Mouse (Mus musculus) liver, embryonic 16.5 days (tissue): Measurements from ENCODE around the gene Bad. TPM values are rescaled to one million over a fixed set of nuclear protein-coding genes. Genes with fewer than 3 reads are reported as not detected.

Source experiments
- ATAC-seq: fragments of 200-750 bp; cut with Nextera tagmentation; 2 replicates; pipeline ENCODE4 v1.8.0; 2017; ENCODE audit warnings: low read depth, mild to moderate bottlenecking, moderate number of reproducible peaks, moderate library complexity
- H3K27ac ChIP-seq: fragments of 300-500 bp; sonication (generic); 2 replicates; pipeline ENCODE4 v1.5.1; 2014; ENCODE audit warnings: mild to moderate bottlenecking, low read length
- H3K27me3 ChIP-seq: fragments of 300-500 bp; sonication (generic); 2 replicates; pipeline ENCODE4 v1.6.1; 2014; ENCODE audit warnings: low read depth, low read length, mixed read lengths; ENCODE audit not compliant: control insufficient read depth, insufficient read depth
- H3K36me3 ChIP-seq: fragments of 300-500 bp; sonication (generic); 2 replicates; pipeline ENCODE4 v1.6.1; 2014; ENCODE audit warnings: mild to moderate bottlenecking; ENCODE audit not compliant: control insufficient read depth, insufficient read depth
- H3K4me1 ChIP-seq: fragments of 300-500 bp; sonication (generic); 2 replicates; pipeline ENCODE4 v1.6.1; 2014; ENCODE audit warnings: low read depth, low read length, mixed read lengths; ENCODE audit not compliant: control insufficient read depth
- H3K4me2 ChIP-seq: fragments of 300-500 bp; sonication (generic); 2 replicates; pipeline ENCODE4 v1.6.1; 2014; ENCODE audit warnings: low read depth, low read length, mixed read lengths
- H3K4me3 ChIP-seq: fragments of 300-500 bp; sonication (generic); 2 replicates; pipeline ENCODE4 v1.5.1; 2014; ENCODE audit warnings: low read depth, mild to moderate bottlenecking, low read length
- H3K9ac ChIP-seq: fragments of 300-500 bp; sonication (generic); 2 replicates; pipeline ENCODE4 v1.6.1; 2014; ENCODE audit warnings: low read depth, low read length
- H3K9me3 ChIP-seq: fragments of 300-500 bp; sonication (generic); replicated peaks from 2 replicates; pipeline ENCODE4 v1.6.1; 2016; ENCODE audit warnings: low read length; ENCODE audit not compliant: control insufficient read depth
- WGBS: fragments of 180-500 bp; shearing (Covaris S2); extraction: QIAGEN DNeasy Blood & Tissue Kit; methylation state at CpG from one replicate; pipeline ENCODE4 v1.1.7; 2014; ENCODE audit not compliant: insufficient replicate concordance; 5-methylcytosine and 5-hydroxymethylcytosine counted together
- polyA plus RNA-seq: library from polyadenylated mRNA; unstranded; fragments of >200 nt; fragmentation: Nextera tagmentation; extraction: Ambion mirVana; gene quantifications from 2 replicates; pipeline ENCODE4 v1.2.1, GENCODE M21; 2015

Bad gene
- polyA plus RNA-seq, 1 experiment from 2014 or later: 25.2 TPM

DNA sequence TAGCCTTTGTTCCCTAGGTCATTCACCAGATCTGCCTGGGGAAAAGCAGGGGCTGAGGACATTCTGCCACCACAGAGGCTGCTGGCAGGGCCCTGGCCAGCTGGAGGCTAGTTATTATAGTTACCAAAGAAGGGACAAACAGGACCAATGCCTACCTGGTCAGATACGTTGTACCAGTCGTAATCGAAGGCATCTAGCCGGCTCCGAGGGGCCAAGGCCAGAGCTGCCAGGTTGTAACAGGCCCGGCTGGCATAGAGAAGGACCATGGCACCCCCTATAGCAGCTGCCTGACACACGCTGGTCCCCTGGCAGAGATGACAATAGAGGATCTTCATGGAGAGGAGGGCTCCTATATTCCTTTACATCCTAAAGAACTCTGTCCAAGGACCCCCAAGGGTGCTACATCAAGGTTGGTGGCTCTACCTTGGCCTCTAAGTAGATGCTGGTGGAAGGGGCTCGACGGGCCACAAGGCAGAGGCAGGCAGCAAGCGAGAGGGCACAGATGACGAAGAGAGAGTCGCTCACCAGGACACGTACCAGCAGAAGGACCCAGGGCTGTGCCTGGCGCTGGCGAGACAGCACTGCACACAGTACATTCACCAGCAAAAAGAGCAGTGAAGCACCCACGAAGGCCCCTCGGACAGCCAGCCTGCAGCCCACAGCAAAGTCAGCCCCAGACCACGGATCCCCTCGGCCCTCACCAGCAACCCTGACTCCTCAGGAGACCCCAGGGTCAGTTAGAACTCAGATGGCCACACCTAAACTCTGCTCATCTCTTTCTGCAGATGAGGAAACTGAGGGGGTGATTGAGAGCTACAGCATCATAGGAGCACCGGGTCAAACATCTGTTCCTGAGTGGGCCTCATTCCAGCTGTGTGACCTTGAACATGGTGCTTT lies 2.3 kb upstream of the Bad start:
- Histone ChIP-seq H3K4me1 (peaks cover 17% of the 10 kb centered on the region), H3K27me3 (peaks cover 18% of the 10 kb centered on the region), H3K4me3 (no peak overlapping the region), H3K9me3 (no peaks in the 10 kb centered on the region), H3K9ac (no peak overlapping the region), H3K4me2 (no peak overlapping the region), H3K36me3 (no peaks in the 10 kb centered on the region), H3K27ac (no peak overlapping the region)
- WGBS: 78% methylated on average over 20 of the region's 20 CpGs
- ATAC-seq: no peak

- ATAC-seq: no peak
- no peak overlapping the region for H3K27ac ChIP-seq
- H3K4me2 ChIP-seq: peak overlapping the region; percentile 93
- H3K4me3 ChIP-seq: peak overlapping the region; percentile 79
- WGBS: 25% methylated on average over 29 of the region's 29 CpGs
- peaks cover 17% of the 10 kb centered on the region for H3K4me1 ChIP-seq
- H3K9me3 ChIP-seq: no peaks in the 10 kb centered on the region
- H3K9ac ChIP-seq: peak overlapping the region; percentile 81
- no peaks in the 10 kb centered on the region for H3K36me3 ChIP-seq
- peaks cover 5% of the 10 kb centered on the region for H3K27me3 ChIP-seq
Observed at GRCm38 (mm10) chr19:6940396-6941351, 987 bp upstream of the Bad start.

GRCm38 (mm10) chr19:6942249-6942691 lies 609 bp downstream of the Bad start, which contains the start of gene Gpr137:
Gene Gpr137 (minus strand): TSS chr19:6942480.
- peak within 1 kb of the TSS; percentile 81 for H3K9ac ChIP-seq
- WGBS: 0% methylated on average over 27 of the region's 27 CpGs
- no peaks in the 10 kb centered on the region for H3K27me3 ChIP-seq
- peak within 1 kb of the TSS; percentile 89 for H3K27ac ChIP-seq
- peak within 1 kb of the TSS; percentile 79 for H3K4me3 ChIP-seq
- peak within 1 kb of the TSS; percentile 93 for H3K4me2 ChIP-seq
- H3K9me3 ChIP-seq: no peaks in the 10 kb centered on the region
- peak; percentile 92 for ATAC-seq
- H3K36me3 ChIP-seq: no peaks in the 10 kb centered on the region
- peaks cover 17% of the 10 kb centered on the region for H3K4me1 ChIP-seq

DNA sequence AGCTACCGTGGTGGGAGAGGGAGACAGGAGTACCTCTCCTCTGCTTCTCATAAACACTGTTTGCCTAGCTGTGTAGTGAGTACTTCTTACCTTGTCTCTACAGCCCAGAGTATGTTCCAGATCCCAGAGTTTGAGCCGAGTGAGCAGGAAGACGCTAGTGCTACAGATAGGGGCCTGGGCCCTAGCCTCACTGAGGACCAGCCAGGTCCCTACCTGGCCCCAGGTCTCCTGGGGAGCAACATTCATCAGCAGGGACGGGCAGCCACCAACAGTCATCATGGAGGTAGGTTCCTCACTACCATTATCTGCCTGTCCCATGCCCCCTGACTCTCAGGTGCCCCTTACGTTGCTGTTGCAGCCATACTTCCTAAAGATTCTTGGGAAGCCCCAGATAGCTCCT lies 1.1 kb downstream of the Bad start:
- WGBS: 20% methylated on average over 5 of the region's 5 CpGs
- peak overlapping the region; percentile 79 for H3K4me3 ChIP-seq
- H3K36me3 ChIP-seq: no peaks in the 10 kb centered on the region
- H3K9me3 ChIP-seq: no peaks in the 10 kb centered on the region
- H3K4me1 ChIP-seq: peaks cover 17% of the 10 kb centered on the region
- H3K27ac ChIP-seq: peak overlapping the region; percentile 58
- H3K27me3 ChIP-seq: no peaks in the 10 kb centered on the region
- ATAC-seq: no peak
- H3K4me2 ChIP-seq: peak overlapping the region; percentile 93
- peak overlapping the region; percentile 69 for H3K9ac ChIP-seq

GRCm38 (mm10) chr19:6943709-6944108 lies 2.0 kb downstream of the Bad start:
- Histone ChIP-seq H3K27ac (no peak overlapping the region), H3K27me3 (no peaks in the 10 kb centered on the region), H3K4me3 (no peak overlapping the region), H3K36me3 (no peaks in the 10 kb centered on the region), H3K4me1 (peaks cover 17% of the 10 kb centered on the region), H3K9ac (no peak overlapping the region), H3K9me3 (no peaks in the 10 kb centered on the region), H3K4me2 (no peak overlapping the region)
- 80% methylated on average over 6 of the region's 6 CpGs for WGBS
- no peak for ATAC-seq

DNA sequence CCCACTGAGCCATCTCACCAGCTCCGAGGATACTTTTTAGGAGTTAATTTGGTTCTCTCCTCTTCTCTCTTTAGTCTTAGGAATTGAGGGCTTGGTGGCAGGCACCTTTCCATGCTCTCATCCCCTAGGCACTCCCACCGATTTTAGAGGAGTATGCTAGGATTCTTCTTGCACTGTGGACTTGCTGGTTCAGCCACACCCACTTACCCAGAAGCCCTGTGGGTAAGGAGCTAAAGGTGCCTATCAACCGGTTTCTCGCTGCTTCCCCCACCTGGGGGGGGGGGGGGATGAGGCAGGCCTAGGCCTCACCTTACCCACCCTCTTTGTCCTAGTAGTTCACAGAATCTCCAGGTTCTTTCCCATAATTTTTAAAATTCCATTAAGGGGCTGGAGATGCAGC lies 6.1 kb downstream of the Bad start:
- no peak overlapping the region for H3K4me2 ChIP-seq
- no peak overlapping the region for H3K9ac ChIP-seq
- no peaks in the 10 kb centered on the region for H3K27me3 ChIP-seq
- 54% methylated on average over 4 of the region's 4 CpGs for WGBS
- no peak overlapping the region for H3K27ac ChIP-seq
- no peak overlapping the region for H3K4me3 ChIP-seq
- ATAC-seq: no peak
- peaks cover 28% of the 10 kb centered on the region for H3K4me1 ChIP-seq
- H3K36me3 ChIP-seq: no peaks in the 10 kb centered on the region
- H3K9me3 ChIP-seq: no peaks in the 10 kb centered on the region

DNA sequence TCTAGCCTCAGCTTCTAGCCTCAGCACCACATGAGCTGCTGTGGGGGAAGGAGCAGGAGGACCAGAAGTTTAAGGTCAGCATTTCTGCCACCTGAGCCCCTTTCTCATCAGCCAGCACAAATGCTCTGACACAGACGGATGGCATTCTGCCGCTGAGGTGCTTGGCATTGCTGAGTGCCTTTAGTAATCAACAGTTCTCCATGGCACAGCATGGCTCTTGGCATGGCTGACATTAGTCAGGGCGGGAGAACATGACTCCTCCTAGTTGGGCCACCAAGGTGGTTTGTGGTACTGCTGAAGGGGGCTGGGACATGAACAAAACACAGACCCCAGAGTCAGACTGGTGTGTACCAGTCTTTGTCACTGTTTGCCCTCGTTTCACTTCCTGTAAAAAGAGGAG lies 6.5 kb downstream of the Bad start:
- Histone ChIP-seq H3K27me3 (no peaks in the 10 kb centered on the region), H3K36me3 (no peaks in the 10 kb centered on the region), H3K27ac (no peak overlapping the region), H3K9me3 (no peaks in the 10 kb centered on the region), H3K4me2 (no peak overlapping the region), H3K4me1 (peaks cover 28% of the 10 kb centered on the region), H3K9ac (no peak overlapping the region), H3K4me3 (no peak overlapping the region)
- no peak for ATAC-seq
- WGBS: 70% methylated on average over 4 of the region's 4 CpGs

DNA sequence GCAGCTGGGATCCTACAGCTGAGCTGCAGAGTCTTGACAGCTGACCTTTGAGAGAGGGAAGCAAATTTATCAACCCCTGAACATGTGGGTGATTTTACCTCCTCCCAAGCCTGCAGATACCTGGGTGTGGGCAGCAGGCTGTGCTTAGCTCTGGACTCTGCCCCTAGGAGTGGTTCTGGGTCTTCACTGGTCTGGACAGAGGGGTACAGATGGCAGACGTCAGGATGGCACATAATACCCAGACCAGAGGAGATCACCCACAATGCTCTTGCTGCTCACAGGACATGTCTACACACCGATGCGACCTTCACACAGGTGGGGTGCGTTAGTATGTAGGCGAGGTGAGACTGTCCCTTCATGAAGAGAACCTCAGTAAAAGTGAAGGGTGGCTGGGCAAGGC lies 7.9 kb downstream of the Bad start:
- Histone ChIP-seq H3K27me3 (no peaks in the 10 kb centered on the region), H3K4me2 (no peak overlapping the region), H3K4me3 (no peak overlapping the region), H3K4me1 (peaks cover 28% of the 10 kb centered on the region), H3K27ac (no peak overlapping the region), H3K9me3 (no peaks in the 10 kb centered on the region), H3K9ac (no peak overlapping the region), H3K36me3 (no peaks in the 10 kb centered on the region)
- ATAC-seq: no peak
- 79% methylated on average over 5 of the region's 5 CpGs for WGBS
